Mouse (Mus musculus): ENCODE data around the gene Gm3417.

GRCm38 (mm10) chr17:14928631-14929030 is 50.0 kb downstream of the Gm3417 start:
- no peak for TF ChIP-seq EP300 (optimal IDR thresholded peaks at IDR 0.05)
- TF ChIP-seq CTCF (IDR thresholded peaks at IDR 0.05; ENCODE audit: low read depth): no peak

Measured in stomach, postnatal 0 days (tissue).